Mouse (Mus musculus) kidney, postnatal 0 days (tissue): Measurements from ENCODE around the gene Bin2. TPM values are rescaled to one million over a fixed set of nuclear protein-coding genes. Genes with fewer than 3 reads are reported as not detected.

Source experiments
- ATAC-seq: fragments of 200-750 bp; cut with Nextera tagmentation; replicated peaks from 2 replicates; pipeline ENCODE4 v1.8.0; 2017; ENCODE audit warnings: low read depth, moderate number of reproducible peaks, moderate TSS enrichment, moderate library complexity; ENCODE audit not compliant: low FRiP score
- DNase-seq: peaks from one replicate; pipeline ENCODE4 v3.0.0-alpha.2; 2016; ENCODE audit warnings: low spot score
- H3K27ac ChIP-seq: fragments of 300-500 bp; sonication (generic); 2 replicates; pipeline ENCODE4 v1.5.1; 2014; ENCODE audit warnings: mild to moderate bottlenecking
- H3K27me3 ChIP-seq: fragments of 300-500 bp; sonication (generic); 2 replicates; pipeline ENCODE4 v1.6.1; 2014; ENCODE audit warnings: low read length, mixed read lengths; ENCODE audit not compliant: insufficient read depth
- H3K36me3 ChIP-seq: fragments of 300-500 bp; sonication (generic); 2 replicates; pipeline ENCODE4 v1.6.1; 2014; ENCODE audit warnings: low read length, mixed read lengths; ENCODE audit not compliant: insufficient read depth
- H3K4me1 ChIP-seq: fragments of 300-500 bp; sonication (generic); replicated peaks from 2 replicates; pipeline ENCODE4 v1.6.1; 2014; ENCODE audit warnings: antibody characterized with exemption, low read length, mixed read lengths; ENCODE audit not compliant: insufficient read depth
- H3K4me2 ChIP-seq: fragments of 300-500 bp; sonication (generic); 2 replicates; pipeline ENCODE4 v1.6.1; 2014; ENCODE audit warnings: mild to moderate bottlenecking, low read length, moderate library complexity, mixed read lengths
- H3K4me3 ChIP-seq: fragments of 300-500 bp; sonication (generic); replicated peaks from 2 replicates; pipeline ENCODE4 v1.5.1; 2014; ENCODE audit warnings: low read depth, low read length
- H3K9ac ChIP-seq: fragments of 300-500 bp; sonication (generic); 2 replicates; pipeline ENCODE4 v1.6.1; 2014; ENCODE audit warnings: low read depth, low read length
- H3K9me3 ChIP-seq: fragments of 300-500 bp; sonication (generic); replicated peaks from 2 replicates; pipeline ENCODE4 v1.6.1; 2016; ENCODE audit warnings: low read length, inconsistent platforms, mixed read lengths
- CTCF ChIP-seq: IDR thresholded peaks from 2 replicates; pipeline ENCODE4 v1.5.1; 2016; ENCODE audit warnings: antibody characterized with exemption, low read depth, mild to moderate bottlenecking, moderate library complexity
- WGBS: fragments of 180-500 bp; shearing (Covaris S2); extraction: QIAGEN DNeasy Blood & Tissue Kit; methylation state at CpG from one replicate; pipeline ENCODE4 v1.1.7; 2014; 5-methylcytosine and 5-hydroxymethylcytosine counted together
- polyA plus RNA-seq: library from polyadenylated mRNA; unstranded; fragments of >200 nt; fragmentation: Nextera tagmentation; extraction: Ambion mirVana; gene quantifications from 2 replicates; pipeline ENCODE4 v1.2.1, GENCODE M21; 2015

Bin2 gene
- polyA plus RNA-seq, 1 experiment from 2014 or later = 0.93 TPM

GRCm38 (mm10) chr15:100699386-100699785, 30.0 kb upstream of the Bin2 start:
- no peaks in the 10 kb centered on the region for H3K36me3 ChIP-seq
- TF ChIP-seq CTCF = no peak
- no peaks in the 10 kb centered on the region for H3K27me3 ChIP-seq
- H3K4me2 ChIP-seq = no peak overlapping the region
- H3K9ac ChIP-seq = no peak overlapping the region
- DNase-seq (no peak), ATAC-seq (no peak)
- no peak overlapping the region for H3K27ac ChIP-seq
- 65% methylated on average over 6 of the region's 6 CpGs for WGBS
- no peak overlapping the region for H3K4me3 ChIP-seq
- no peaks in the 10 kb centered on the region for H3K9me3 ChIP-seq
- peaks cover 7% of the 10 kb centered on the region; the same call in 1 of the 2 replicates for H3K4me1 ChIP-seq

GRCm38 (mm10) chr15:100698078-100698477, 28.7 kb upstream of the Bin2 start:
- Histone ChIP-seq H3K4me2 (no peak overlapping the region), H3K9me3 (no peaks in the 10 kb centered on the region), H3K27ac (no peak overlapping the region), H3K4me1 (no peaks in the 10 kb centered on the region), H3K27me3 (no peaks in the 10 kb centered on the region), H3K9ac (no peak overlapping the region), H3K4me3 (no peak overlapping the region), H3K36me3 (no peaks in the 10 kb centered on the region)
- no peak for TF ChIP-seq CTCF
- DNase-seq = no peak
- 52% methylated on average over 10 of the region's 10 CpGs for WGBS
- ATAC-seq = peak; percentile 70; the same call in 1 of the 2 replicates

GRCm38 (mm10) chr15:100694406-100694805, 25.1 kb upstream of the Bin2 start:
- H3K9ac ChIP-seq = no peak overlapping the region
- DNase-seq (no peak), ATAC-seq (no peak)
- H3K4me2 ChIP-seq = no peak overlapping the region
- WGBS = 91% methylated on average over 9 of the region's 9 CpGs
- H3K27ac ChIP-seq = no peak overlapping the region
- H3K4me3 ChIP-seq = no peak overlapping the region
- no peaks in the 10 kb centered on the region; the same call in 1 of the 2 replicates for H3K9me3 ChIP-seq
- no peaks in the 10 kb centered on the region for H3K4me1 ChIP-seq
- no peaks in the 10 kb centered on the region for H3K36me3 ChIP-seq
- no peaks in the 10 kb centered on the region for H3K27me3 ChIP-seq
- TF ChIP-seq CTCF = no peak

GRCm38 (mm10) chr15:100691990-100692389, 22.6 kb upstream of the Bin2 start:
- H3K4me2 ChIP-seq = no peak overlapping the region
- no peaks in the 10 kb centered on the region; the same call in 1 of the 2 replicates for H3K9me3 ChIP-seq
- no peak overlapping the region for H3K4me3 ChIP-seq
- no peak overlapping the region for H3K27ac ChIP-seq
- no peaks in the 10 kb centered on the region for H3K36me3 ChIP-seq
- H3K9ac ChIP-seq = no peak overlapping the region
- DNase-seq (no peak), ATAC-seq (no peak)
- no peaks in the 10 kb centered on the region for H3K27me3 ChIP-seq
- H3K4me1 ChIP-seq = peaks cover 4% of the 10 kb centered on the region; the same call in 1 of the 2 replicates
- no peak for TF ChIP-seq CTCF
- 64% methylated on average over 3 of the region's 3 CpGs for WGBS

GRCm38 (mm10) chr15:100687430-100687971, 18.1 kb upstream of the Bin2 start, which contains the start of gene Cela1:
Gene Cela1 (minus strand): TSS chr15:100687921.
- Histone ChIP-seq H3K27ac (no peak within 1 kb of the TSS), H3K4me3 (no peak within 1 kb of the TSS), H3K4me1 (peaks cover 4% of the 10 kb centered on the region; the same call in 1 of the 2 replicates), H3K9ac (0 out of 2 replicates have a peak within 1 kb of the TSS, but pooled peaks have one; percentile 5), H3K9me3 (no peaks in the 10 kb centered on the region; the same call in 1 of the 2 replicates), H3K36me3 (no peaks in the 10 kb centered on the region), H3K4me2 (no peak within 1 kb of the TSS; the same call in 1 of the 2 replicates), H3K27me3 (no peaks in the 10 kb centered on the region)
- TF ChIP-seq CTCF = no peak
- 67% methylated on average over 8 of the region's 8 CpGs for WGBS
- ATAC-seq (no peak), DNase-seq (no peak)

- WGBS = 20% methylated on average over 12 of the region's 12 CpGs
- H3K36me3 ChIP-seq = no peaks in the 10 kb centered on the region
- H3K27ac ChIP-seq = no peak overlapping the region
- no peak for ATAC-seq
- H3K9me3 ChIP-seq = no peaks in the 10 kb centered on the region; the same call in 1 of the 2 replicates
- H3K4me1 ChIP-seq = peaks cover 4% of the 10 kb centered on the region; the same call in 1 of the 2 replicates
- H3K4me3 ChIP-seq = no peak overlapping the region
- TF ChIP-seq CTCF = no peak
- H3K27me3 ChIP-seq = no peaks in the 10 kb centered on the region
- H3K4me2 ChIP-seq = no peak overlapping the region; the same call in 1 of the 2 replicates
- DNase-seq = no peak
- 0 out of 2 replicates have a peak overlapping the region, but pooled peaks have one; percentile 5 for H3K9ac ChIP-seq
Measured at GRCm38 (mm10) chr15:100686989-100687388, 17.6 kb upstream of the Bin2 start.
